Mouse (Mus musculus) thymus, adult 2 months (tissue): ENCODE measurements around the gene Prnd. TPM values are rescaled to one million over a fixed set of nuclear protein-coding genes. Genes with fewer than 3 reads are reported as not detected.

ENCODE experiments used
- DNase-seq: peaks from one replicate; pipeline ENCODE4 v3.0.0; 2021
- H3K27ac ChIP-seq: fragments of 200-500 bp; 2 replicates; pipeline ENCODE4 v1.5.1; 2012; ENCODE audit warnings: low read length, control low read depth; ENCODE audit not compliant: control insufficient read depth, insufficient read depth
- H3K27me3 ChIP-seq: fragments of 200-500 bp; 2 replicates; pipeline ENCODE4 v1.6.1; 2012; ENCODE audit warnings: mild to moderate bottlenecking, low read length, moderate library complexity, mixed read lengths; ENCODE audit not compliant: control insufficient read depth, insufficient read depth
- H3K36me3 ChIP-seq: fragments of 200-500 bp; 2 replicates; pipeline ENCODE4 v1.6.1; 2012; ENCODE audit warnings: mild to moderate bottlenecking, low read length, moderate library complexity; ENCODE audit not compliant: control insufficient read depth, insufficient read depth
- H3K4me1 ChIP-seq: fragments of 200-500 bp; replicated peaks from 2 replicates; pipeline ENCODE4 v1.6.1; 2012; ENCODE audit warnings: low read length; ENCODE audit not compliant: control insufficient read depth, insufficient read depth
- H3K4me3 ChIP-seq: fragments of 200-500 bp; 2 replicates; pipeline ENCODE4 v1.5.1; 2012; ENCODE audit warnings: mild to moderate bottlenecking, low read length, control low read depth, moderate library complexity; ENCODE audit not compliant: control insufficient read depth, insufficient read depth
- CTCF ChIP-seq: fragments of 200-500 bp; IDR thresholded peaks from 2 replicates; pipeline ENCODE4 v1.5.1; 2012; ENCODE audit warnings: mild to moderate bottlenecking, control low read depth, low read length, moderate library complexity, borderline replicate concordance; ENCODE audit not compliant: control insufficient read depth, poor library complexity, insufficient read depth; ENCODE audit errors: extremely low read depth
- POLR2A ChIP-seq: fragments of 200-500 bp; IDR thresholded peaks from 2 replicates; pipeline ENCODE4 v1.6.1; 2012; ENCODE audit warnings: mild to moderate bottlenecking, low read length, control low read depth, moderate library complexity; ENCODE audit not compliant: control insufficient read depth, poor library complexity, insufficient read depth; ENCODE audit errors: extremely low read depth
- WGBS: fragments of 180-500 bp; shearing (Covaris S2); methylation state at CpG from one replicate; pipeline ENCODE4 v1.1.7; 2018; 5-methylcytosine and 5-hydroxymethylcytosine counted together
- polyA plus RNA-seq: library from polyadenylated mRNA; depleted of rRNA; stranded (reverse); fragments of >200 nt; gene quantifications from 2 replicates; pipeline ENCODE4 v1.2.3, GENCODE M21; 2012

The Prnd gene
- polyA plus RNA-seq, 1 experiment = 1.8 TPM

DNA sequence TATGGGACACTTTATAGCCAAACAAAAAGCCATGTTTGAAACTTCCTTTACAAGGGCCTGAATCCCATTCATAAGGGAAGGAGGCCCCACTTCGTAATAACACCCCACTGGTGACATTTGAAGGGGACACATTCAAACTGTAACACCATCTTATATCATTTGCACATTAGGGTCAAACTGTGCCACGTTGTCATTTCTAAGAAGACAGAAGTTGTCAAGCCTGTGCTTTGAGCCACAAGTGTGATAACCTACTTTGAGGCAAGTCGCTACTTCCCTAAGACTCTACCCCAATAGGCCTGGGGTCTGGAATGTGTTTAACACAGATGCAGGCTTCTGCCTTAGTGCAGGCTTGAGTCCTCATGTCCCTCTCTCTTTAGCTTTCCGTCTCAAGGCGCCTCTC lies 43.4 kb upstream of the Prnd start:
- Histone ChIP-seq H3K27ac (no peak overlapping the region), H3K4me1 (peaks cover 12% of the 10 kb centered on the region), H3K36me3 (no peaks in the 10 kb centered on the region), H3K27me3 (no peaks in the 10 kb centered on the region), H3K4me3 (no peak overlapping the region)
- no peak for DNase-seq
- WGBS = 89% methylated on average over 5 of the region's 5 CpGs
- TF ChIP-seq POLR2A = no peak
- no peak for TF ChIP-seq CTCF

DNA sequence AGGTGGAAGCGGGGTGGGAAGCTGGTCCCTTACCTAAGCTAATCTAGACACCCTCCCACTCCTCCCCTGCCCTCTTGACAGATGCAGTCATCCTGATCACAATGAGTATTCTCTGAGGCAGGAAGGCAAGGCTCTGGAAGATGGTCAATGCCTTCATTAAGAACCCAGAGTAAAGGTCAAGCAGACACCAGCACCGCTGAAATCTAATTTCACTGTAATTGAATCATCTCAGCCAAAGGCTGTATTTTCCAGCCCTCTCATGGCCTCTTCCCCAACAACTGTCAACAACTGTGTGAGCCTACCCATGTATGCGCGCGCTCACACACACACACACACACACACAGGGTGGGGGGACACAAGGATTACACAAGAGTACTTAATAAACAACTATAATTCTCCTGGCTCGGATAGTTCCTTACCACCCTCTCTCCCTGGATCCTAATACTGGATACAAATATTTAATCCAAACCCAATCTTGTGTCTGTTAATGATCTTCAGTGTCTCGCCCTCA lies 42.3 kb upstream of the Prnd start:
- H3K4me3 ChIP-seq = no peak overlapping the region
- TF ChIP-seq POLR2A (no peak), CTCF (no peak)
- WGBS = 95% methylated on average over 7 of the region's 7 CpGs
- H3K27ac ChIP-seq = no peak overlapping the region
- H3K27me3 ChIP-seq = no peaks in the 10 kb centered on the region
- H3K36me3 ChIP-seq = no peaks in the 10 kb centered on the region
- no peak for DNase-seq
- H3K4me1 ChIP-seq = peaks cover 5% of the 10 kb centered on the region; the same call in 1 of the 2 replicates

DNA sequence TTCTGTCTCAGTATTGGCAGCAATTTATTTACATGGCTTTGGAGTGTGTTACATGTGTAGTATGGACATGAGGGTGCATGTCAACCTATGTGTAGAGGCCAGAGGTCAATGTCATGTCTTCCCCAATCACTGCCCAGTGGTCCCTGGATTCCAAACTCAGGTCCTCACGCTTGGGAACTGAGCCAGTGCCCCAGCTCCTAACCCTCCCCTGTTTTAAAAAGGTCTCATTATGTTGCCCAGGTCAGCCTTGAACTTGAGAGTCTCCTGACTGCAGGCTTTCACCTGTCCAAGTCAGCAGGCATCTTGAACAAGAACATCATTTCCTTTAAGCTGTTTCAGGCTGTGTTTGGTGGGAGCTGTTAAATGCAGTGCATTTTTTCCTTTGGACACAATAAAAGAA lies 41.8 kb upstream of the Prnd start:
- Histone ChIP-seq H3K27ac (no peak overlapping the region), H3K36me3 (no peaks in the 10 kb centered on the region), H3K4me1 (peaks cover 5% of the 10 kb centered on the region; the same call in 1 of the 2 replicates), H3K4me3 (no peak overlapping the region), H3K27me3 (no peaks in the 10 kb centered on the region)
- DNase-seq = no peak
- 94% methylated on average over 1 of the region's 1 CpGs for WGBS
- TF ChIP-seq CTCF = no peak
- no peak for TF ChIP-seq POLR2A

- DNase-seq = peak; percentile 88
- Histone ChIP-seq H3K27ac (no peak within 1 kb of the TSS), H3K4me3 (peak within 1 kb of the TSS; percentile 78), H3K36me3 (no peaks in the 10 kb centered on the region), H3K27me3 (no peaks in the 10 kb centered on the region), H3K4me1 (peaks cover 5% of the 10 kb centered on the region; the same call in 1 of the 2 replicates)
- TF ChIP-seq POLR2A (0 out of 2 replicates have a peak, but pooled peaks have one; percentile 44), CTCF (no peak)
- 8% methylated on average over 52 of the region's 52 CpGs for WGBS
Measured at GRCm38 (mm10) chr2:131909683-131910572, 40.7 kb upstream of the Prnd start, which contains the start of the genes Prnp and Prn. Prnp (plus strand) TSS chr2:131909928. Prn (plus strand) TSS chr2:131909957.

- no peak for DNase-seq
- H3K4me3 ChIP-seq = no peak overlapping the region
- no peak overlapping the region for H3K27ac ChIP-seq
- 96% methylated on average over 2 of the region's 2 CpGs for WGBS
- peaks cover 5% of the 10 kb centered on the region; the same call in 1 of the 2 replicates for H3K4me1 ChIP-seq
- no peaks in the 10 kb centered on the region for H3K36me3 ChIP-seq
- TF ChIP-seq CTCF = no peak
- TF ChIP-seq POLR2A = no peak
- no peaks in the 10 kb centered on the region for H3K27me3 ChIP-seq
Measured at GRCm38 (mm10) chr2:131910847-131911246, 39.8 kb upstream of the Prnd start.

DNA sequence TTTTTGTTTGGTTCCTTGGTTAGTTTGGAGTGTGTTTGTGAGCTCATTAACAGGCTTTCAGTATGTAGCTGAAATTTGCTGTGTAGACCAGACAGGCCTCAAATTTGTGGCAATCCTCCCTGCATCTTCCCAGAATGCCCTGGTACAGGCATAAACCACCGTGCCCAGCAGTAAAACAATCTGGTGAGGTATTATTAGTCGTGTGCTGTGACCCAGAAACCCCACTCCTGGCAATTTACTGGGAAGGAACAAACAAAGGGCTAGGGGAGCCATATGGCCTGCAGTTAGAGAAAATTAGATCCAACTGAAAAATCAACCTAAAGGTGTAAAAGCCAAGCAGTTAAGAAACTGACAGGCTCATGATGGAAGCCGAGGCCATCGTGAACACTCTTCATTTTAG lies 39.3 kb upstream of the Prnd start:
- no peaks in the 10 kb centered on the region for H3K36me3 ChIP-seq
- no peaks in the 10 kb centered on the region for H3K27me3 ChIP-seq
- no peak overlapping the region for H3K27ac ChIP-seq
- TF ChIP-seq POLR2A (no peak), CTCF (no peak)
- peaks cover 5% of the 10 kb centered on the region; the same call in 1 of the 2 replicates for H3K4me1 ChIP-seq
- no peak overlapping the region for H3K4me3 ChIP-seq
- 79% methylated on average over 4 of the region's 4 CpGs for WGBS
- DNase-seq = no peak
